Mouse (Mus musculus) forebrain, embryonic 11.5 days (tissue): Measurements from ENCODE around the gene Cog1. TPM values are rescaled to one million over a fixed set of nuclear protein-coding genes. Genes with fewer than 3 reads are reported as not detected.

Experiments
- polyA plus RNA-seq: library from polyadenylated mRNA; unstranded; fragments of >200 nt; fragmentation: Nextera tagmentation; extraction: Ambion mirVana; gene quantifications from 2 replicates; pipeline ENCODE4 v1.2.1, GENCODE M21; 2014

The Cog1 gene
- polyA plus RNA-seq, 1 experiment from 2014 or later: 36.2 TPM

Other genes starting within 250 kb of the Cog1 start
- 10.5 and 10.7 TPM in 2 replicates for gene Sstr2, start 29.8 kb upstream of the Cog1 start, polyA plus RNA-seq
- 18.4 and 20.6 TPM in 2 replicates for gene Slc39a11, start 910 bp downstream of the Cog1 start, polyA plus RNA-seq
- gene Fam104a, start 35.0 kb downstream of the Cog1 start, polyA plus RNA-seq: 57.4 and 60.3 TPM in 2 replicates
- 26.5 and 27.4 TPM in 2 replicates for gene D11Wsu47e, start 35.2 kb downstream of the Cog1 start, polyA plus RNA-seq
- gene Cpsf4l, start 60.8 kb downstream of the Cog1 start, polyA plus RNA-seq: 0.33 and 0.47 TPM in 2 replicates
- gene Cdc42ep4, start 102.7 kb downstream of the Cog1 start, polyA plus RNA-seq: 78.5 and 88.6 TPM in 2 replicates